Mouse (Mus musculus): Measurements from ENCODE around the gene Catspere2. TPM values are rescaled to one million over a fixed set of nuclear protein-coding genes. Genes with fewer than 3 reads are reported as not detected.

Gene Catspere2
- polyA plus RNA-seq (2012; rRNA removed), result 0.02 TPM in 2 replicates

DNA sequence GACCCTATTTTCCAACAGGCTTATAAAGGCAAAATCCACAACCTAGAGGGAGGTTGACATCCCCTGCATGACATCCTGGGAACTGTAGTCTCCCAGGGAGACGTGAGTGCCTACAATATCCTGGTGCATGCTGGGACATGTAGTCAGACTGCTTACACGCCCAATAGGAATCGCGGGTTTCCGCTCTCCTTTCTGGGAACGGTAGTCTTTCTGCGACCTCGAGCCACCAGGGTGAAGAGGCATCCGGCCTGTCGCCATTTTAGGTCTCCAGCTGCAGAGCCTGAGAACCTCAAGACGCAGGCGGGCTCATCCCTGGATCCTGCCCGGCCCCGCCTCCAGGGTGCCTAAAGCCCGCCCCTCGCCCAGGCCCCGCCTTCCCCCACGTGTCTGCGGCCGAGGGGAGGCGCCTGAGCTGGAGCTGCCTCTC, at the start of gene Catspere2:
Gene Catspere2, plus strand, starts transcription at position 400 of the 427 bp plus-strand sequence.

DNA sequence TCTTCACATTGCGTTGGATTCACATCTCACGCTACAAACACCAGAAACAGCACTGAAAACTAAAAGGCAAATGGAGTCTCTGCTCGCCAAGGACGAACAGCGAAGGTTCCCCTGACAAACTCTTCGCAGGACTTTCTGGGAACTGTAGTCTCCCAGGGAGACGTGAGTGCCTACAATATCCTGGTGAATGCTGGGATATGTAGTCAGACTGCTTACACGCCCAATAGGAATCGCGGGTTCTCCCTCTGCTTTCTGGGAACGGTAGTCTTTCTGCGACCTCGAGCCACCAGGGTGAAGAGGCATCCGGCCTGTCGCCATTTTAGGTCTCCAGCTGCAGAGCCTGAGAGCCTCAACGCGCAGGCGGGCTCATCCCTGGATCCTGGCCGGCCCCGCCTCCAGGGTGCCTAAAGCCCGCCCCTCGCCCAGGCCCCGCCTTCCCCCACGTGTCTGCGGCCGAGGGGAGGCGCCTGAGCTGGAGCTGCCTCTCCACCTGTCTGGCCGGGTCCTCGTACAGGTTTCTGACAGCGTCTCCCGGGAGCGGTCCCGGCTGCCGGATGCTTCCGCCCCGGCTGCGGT, 204.1 kb downstream of the Catspere2 start, which contains the start of gene Desi2:
Gene Desi2, plus strand, starts transcription at position 202 of the 576 bp plus-strand sequence.

Other genes with a start within 250 kb of the Catspere2 start
- 9.7 TPM in 2 replicates for gene Adss, start 186.9 kb upstream of the Catspere2 start, polyA plus RNA-seq (2012; rRNA removed)
- gene Desi2, start 204.0 kb downstream of the Catspere2 start, polyA plus RNA-seq (2012; rRNA removed), result 9.7 and 10.2 TPM in 2 replicates